Mouse (Mus musculus) left cerebral cortex, adult 11 months (tissue): ENCODE measurements at regions not wholly inside any gene's neighbourhood (a gene's known extent, or its start where the extent isn't known, plus 50 kb on each side); places are given as distances from the start of the nearest gene placed in this dataset.

ENCODE experiments used
- DNase-seq: peaks from one replicate; pipeline ENCODE4 v3.0.0; 2022; ENCODE audit warnings: low spot score

DNA sequence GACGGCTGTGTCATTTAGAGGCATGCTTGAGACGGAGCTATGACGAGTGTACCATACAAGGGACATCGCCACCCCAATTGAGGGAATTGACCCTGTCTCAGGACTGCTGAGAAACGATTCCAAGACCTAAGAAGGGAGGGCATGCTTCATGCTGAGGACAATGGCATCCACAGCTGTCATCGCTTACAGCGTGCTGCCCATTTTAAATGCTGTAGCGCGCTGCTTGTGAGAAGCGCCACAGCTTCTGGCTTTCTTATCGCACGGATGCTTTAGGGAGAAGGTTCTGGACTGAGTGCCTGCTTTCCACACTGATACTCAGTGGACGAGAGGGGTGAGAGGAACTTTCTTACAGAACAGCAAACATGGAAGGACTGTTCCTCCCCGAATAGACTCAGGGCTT lies 357.8 kb upstream of the Arglu1 start:
- DNase-seq = no peak

DNA sequence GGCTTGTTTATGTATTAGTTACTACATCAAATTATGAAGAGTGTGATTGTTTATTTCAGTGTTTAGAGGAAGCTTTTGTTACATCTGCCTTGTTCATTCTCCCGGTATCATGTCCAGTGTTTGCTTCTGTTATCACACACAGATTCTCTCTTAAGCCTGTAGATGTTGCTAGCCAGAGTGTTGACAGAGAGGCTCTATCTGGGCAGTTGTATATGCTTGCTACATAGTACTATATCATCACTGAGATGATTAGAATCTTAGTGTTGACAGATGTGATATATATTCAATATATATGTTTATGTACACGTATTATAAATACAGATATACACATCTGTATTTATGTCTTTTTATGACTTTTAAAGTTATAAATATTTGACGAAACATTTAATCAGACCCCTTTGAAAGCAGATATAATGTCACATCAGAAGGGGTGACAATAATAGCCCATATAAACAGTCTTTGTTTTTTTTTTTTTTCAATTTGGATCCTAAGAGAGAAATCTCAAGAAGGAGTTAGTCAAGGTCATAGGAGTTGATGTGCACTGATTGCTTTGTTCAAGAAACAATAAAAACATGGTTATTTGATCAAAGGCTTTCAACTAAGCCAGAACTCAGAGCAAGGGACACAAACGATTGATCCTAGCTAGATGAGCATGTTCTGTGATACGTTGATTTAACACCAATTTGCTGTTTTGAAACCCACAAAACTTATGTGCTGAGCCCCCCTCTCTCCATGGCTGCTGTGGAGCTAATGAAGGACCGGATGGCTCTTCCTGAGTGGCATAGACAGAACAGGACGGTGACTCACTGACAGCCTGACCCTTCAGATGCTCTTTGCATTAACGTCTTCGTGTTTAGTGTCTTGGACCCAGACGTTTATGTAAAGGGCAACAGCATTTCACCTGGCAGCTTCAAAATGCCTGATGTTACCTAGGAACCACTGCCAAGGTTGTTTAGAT lies 352.8 kb upstream of the Arglu1 start:
- no peak for DNase-seq

DNA sequence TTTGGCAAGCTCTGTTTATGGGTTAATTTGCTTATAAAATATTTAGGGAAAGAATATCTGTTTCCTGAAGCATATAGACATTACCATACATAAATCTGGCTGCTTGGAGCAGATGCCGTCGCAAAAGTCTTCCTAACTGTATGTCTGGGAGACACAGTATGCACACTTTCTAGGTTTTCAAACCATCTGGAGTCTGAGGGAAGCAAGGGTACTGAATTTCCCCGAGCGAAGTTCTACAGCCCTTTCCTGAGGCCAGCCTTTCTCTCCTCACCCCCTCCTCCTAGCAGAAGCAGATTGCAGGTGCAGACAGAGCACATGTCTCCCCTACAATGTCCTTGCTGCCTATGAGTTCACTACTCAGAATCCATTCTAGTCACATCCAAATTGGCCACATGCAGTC lies 338.8 kb upstream of the Arglu1 start:
- DNase-seq = no peak

DNA sequence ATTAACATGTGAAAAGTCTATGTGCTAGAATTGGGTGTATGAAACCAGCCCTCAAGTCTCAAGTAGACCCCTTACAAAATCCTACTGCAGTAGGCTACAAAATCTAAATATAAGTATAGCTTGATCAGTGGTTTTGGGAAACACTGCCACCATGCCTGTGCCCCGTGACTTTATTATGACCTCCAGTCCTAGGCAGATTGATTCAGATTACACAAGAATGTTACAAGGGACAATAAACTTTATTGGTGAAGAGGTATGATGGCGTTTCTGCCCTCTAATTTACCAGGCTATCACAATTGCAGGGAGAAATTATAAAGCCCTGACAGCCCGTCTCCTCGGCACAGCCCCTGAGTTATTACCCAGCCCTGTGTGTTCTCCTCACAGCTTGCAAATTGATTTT lies 337.4 kb upstream of the Arglu1 start:
- DNase-seq = no peak

DNA sequence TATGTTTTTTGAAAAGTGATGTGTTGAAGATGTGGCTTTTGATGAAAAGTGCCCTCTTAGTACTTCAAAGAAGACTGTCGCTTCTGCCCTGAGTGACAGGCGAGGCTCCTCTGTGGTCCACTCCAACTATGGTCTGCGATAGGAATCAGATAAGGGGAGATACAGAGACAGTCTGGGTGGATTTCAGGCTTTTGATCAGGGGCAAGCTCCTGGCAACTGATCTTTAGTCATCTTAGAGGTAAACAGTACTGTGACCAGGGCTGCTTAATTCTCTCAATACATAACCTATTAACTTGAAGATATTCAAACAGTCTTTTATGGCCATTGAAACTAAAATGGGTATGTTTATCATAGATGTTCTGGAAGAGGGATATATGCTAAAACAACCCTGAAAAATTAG lies 335.6 kb upstream of the Arglu1 start:
- no peak for DNase-seq

DNA sequence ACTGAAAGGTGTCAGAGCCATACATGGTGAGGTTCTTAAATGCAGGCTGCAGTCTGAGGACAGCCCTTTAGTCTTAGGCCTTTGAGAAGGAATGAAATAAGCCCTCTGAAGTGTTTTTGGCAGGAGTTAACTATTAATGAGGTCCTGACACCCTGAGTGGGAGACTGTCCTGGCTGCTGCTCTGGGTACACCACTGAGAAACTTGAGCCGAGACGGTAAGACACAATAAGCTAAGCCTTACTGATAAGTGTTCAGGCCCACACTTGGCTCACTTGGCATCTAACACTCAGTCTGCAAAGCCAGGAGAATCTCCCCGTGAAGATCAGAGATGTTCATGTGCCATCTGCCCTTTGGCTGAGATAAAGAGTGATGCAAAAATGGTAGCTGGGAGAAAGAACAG lies 335.1 kb upstream of the Arglu1 start:
- no peak for DNase-seq

DNA sequence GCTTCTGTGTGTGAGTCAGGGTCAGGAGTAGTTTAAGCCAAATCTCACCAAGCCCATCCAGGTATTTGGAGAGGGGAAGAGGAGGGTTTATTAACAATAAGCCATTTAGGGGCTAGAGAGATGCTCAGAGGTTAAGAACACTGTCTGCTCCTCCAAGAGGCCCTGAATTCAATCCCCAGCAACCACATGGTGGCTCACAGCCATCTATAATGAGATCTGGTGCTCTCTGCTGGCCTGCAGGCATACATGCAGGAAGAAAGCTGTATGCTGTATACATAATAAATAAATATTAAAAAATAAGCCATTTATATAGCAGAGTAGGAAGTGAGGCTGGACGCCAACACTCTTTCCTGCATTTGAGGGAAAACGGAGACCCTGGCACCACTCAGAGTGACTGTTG lies 330.4 kb upstream of the Arglu1 start:
- no peak for DNase-seq

DNA sequence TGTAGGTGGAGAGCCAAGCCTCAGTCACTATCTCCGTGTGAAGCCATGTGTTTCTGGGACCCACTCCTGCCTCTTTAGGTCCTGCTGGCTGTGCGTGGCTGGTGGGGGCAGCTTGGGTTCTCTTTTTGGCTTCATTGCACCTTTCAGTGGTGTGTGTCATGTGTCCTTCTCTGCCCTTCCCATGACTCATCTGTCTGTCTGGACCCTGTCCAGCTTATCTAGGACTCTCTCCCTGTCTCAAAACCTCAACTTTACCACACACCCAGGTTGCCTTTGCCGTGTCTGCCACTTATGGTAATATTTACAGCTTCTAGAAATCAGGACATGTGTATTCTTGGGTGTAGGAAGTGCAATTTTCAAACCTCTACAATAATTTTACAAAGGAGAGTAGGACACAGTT lies 329.9 kb upstream of the Arglu1 start:
- no peak for DNase-seq

DNA sequence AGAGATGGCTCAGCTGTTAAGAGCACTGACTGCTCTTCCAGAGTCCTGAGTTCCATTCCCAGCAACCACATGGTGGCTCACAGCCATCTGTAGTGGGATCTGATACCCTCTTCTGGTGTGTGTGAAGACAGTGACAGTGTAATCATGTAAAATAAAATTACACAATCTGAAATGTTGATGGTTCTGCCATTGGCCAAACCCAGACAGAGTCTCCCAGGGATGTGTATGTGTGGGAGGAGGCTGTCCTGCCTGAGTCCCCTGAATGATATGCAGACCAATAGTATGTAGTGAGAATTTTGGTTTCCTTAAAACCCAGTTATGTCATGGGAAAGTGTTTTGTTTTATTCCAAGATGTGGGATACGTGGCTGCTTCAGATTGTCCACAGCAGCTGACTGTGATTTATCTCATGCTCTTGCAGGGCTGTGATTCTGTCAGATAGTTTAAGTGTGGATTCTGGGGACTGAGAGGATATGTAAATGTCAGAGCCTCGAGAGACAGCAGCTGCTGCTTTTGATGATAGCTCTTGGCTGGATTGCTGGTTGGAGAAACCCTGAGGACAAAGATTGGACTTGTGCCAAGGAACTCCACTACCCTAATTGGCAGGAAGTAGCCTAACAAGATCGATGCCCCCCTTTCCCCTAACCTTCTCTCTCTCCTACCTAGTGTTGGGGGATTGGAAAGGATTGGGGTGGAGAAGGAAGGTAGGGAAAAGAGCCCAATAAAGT lies 321.6 kb upstream of the Arglu1 start:
- no peak for DNase-seq

DNA sequence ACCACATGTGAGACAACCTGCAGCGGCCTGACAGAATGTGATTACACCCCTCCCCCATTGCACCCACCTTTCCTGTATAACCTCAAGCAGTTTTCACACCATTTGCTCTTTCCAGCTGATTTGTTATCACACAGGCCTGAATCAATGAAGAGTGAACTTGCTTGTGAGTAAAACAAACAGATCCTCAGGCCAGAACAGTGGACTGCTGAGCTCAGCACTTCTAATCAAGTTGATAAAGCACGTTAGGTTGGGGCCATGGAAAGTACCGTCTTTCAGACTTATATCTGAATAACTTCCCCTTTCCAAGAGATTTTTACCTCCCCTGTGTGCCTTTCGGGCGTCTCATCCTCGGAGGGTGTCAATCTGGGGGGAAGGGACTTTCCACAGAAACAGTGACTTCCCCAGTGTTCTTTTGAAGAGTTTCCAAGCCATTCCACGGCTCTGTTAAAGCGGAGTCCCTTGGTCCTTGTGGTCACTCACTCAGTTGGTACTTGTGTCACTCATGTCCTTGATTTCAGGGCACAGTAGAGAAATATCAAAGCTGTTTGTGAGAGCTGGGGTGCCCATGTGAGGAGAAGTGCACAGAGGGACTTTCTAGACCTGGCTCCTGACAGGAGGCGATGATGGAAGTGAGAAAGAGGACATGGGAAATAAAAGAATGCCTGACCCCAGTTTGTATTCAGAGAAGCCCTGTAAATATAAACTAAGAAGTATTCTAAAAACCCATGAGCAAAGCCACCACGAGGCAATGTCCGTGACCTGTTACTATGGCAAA lies 317.9 kb upstream of the Arglu1 start:
- no peak for DNase-seq

DNA sequence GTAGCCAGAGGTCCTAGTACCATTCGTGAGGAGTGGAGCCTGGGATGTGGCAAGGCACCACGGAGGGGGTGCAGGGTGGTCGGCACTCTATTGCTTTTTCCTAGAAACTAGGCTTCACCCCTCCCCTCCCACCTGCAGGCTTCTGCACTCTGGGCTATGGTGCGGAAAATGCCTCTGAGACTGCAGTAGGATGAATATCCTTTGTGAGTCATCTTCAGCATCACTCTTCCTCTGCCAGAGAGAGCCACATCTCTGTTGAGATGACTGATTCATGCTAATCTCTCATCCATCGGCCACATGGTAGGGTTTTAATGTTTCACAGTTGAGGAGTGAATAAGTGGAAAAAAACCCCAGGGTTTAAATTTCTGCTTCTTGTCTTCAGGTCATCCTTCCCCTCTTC lies 309.6 kb upstream of the Arglu1 start:
- DNase-seq = no peak

DNA sequence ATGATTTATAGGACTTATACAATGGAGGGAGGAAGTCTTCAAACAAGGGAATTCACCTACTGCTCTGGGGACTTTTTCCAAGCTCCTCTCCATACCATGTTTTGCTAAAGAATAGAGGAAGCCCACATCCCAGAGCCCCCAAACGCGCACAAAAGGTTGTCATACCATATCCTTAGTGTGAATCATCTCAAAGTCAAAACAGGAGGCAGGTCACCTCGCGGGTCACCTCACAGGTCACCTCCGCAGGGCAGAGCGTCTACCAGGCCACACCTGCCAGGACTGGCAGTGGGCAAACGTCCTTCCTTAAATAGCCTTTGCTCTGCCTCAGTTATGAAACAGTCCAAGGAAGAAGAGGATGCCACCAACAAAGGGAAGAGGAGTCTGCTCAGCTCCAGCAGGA lies 307.3 kb upstream of the Arglu1 start:
- no peak for DNase-seq

DNA sequence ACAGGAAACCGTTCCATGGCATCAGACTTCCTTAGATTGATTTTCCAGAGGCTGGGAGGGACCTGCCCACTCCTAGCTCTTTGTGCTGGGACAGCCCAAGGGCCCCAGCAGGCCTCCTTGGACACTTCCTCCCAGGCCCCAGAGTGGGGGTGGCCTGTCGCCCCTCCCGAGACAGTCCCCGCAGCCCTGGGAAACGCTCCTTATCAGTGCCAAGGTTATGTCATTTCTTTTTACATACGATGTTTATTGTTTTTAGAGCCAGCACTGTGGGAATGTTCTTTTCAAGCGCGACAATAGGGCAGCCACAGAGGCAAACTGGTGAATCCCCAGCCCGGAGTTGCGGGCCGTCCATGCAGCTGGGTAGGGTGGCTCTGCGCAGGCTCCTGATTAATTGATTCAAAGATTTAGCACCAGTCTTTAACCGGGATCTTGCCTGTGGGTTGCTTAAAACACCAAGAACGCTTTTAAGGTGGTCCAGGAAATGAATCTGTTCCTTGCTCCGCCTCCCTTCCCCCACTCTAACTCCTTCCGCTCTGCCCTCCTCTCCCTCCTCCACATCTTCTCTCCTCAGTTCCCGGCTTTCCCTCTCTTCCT lies 304.4 kb upstream of the Arglu1 start:
- no peak for DNase-seq

DNA sequence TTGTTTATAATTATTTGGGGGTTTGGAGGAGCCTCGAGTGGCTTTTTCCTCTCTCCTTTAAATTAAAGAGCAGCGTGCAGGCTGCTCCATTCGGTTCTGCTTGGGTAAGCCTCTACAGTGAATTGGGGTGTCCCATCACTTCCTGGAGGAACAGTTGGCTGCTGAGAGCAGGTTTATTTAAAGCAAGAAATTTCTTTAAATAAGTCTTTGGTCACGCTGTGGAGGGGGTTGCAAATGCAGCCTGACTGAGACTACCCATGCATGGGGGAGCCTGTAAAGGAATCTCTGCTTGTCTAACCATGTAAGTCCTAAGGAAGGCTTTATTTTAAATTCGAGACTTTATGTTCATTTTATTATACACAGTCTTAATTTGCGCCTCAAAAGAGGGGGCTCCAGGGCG lies 303.7 kb upstream of the Arglu1 start:
- DNase-seq = peak; percentile 33

DNA sequence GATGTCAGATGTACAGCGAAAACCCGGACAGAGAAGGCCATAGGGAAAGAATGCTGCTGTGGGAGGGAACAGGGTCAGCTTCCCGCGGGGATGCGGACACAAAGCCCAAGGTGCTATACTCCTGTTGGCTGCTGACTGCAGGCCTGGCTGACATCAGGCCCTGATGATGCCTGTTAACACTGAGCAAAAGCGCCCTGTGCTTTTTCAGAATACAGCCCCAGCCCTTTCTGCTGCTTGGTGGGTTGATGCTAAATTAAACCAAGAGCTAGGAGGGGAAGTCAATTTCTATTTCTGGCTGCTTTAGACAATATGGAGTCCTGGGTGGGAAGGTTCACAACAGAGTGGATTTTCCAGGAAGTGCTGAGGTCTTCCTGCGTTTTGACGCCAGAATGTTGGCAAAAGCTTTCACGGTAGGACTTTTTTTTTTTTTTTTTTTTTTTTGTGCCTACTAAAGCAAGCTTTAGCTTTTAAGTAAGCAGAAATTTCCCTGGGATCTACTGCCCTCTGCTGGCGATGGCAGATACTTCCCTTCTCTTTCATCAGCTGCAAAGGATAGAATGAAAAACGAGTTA lies 302.2 kb upstream of the Arglu1 start:
- peak; percentile 71 for DNase-seq

DNA sequence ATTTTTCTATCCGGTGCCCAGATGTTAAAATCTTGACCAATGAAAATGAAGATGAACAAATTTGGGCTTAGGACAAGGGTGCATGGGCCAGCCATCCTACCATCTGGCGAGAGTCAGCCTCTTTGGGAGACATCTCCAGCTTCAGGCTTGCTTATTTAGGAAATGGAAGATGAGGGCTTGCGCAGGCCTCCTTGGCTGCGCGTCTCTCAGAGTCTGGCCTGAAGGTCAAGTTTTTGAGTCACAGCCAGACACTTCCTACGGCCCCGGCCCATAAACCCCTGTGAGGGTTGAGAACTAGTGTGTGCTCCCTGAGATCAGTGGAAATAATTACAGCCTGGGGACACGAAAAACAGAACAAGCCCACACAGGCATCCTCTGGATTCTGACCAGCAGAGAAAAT lies 300.7 kb upstream of the Arglu1 start:
- no peak for DNase-seq

DNA sequence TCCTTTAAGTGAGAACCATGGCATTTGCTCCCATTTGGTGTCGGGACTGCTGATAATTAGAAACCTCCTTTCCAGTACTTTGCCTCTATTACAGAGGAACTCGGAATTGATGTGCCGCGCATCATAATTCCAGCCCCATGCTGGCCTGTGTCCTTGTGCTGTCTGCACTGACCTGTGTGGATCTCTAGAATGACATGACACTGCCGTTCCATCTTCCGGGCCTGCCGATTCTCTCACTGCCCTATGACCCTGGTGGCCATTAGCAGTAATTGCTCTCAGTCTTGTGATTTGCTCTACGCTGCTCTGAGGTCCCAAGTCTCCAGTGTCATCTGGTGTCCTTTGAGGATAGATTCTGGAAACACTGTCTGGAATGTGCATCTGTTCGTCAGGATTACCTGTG lies 295.7 kb upstream of the Arglu1 start:
- no peak for DNase-seq

DNA sequence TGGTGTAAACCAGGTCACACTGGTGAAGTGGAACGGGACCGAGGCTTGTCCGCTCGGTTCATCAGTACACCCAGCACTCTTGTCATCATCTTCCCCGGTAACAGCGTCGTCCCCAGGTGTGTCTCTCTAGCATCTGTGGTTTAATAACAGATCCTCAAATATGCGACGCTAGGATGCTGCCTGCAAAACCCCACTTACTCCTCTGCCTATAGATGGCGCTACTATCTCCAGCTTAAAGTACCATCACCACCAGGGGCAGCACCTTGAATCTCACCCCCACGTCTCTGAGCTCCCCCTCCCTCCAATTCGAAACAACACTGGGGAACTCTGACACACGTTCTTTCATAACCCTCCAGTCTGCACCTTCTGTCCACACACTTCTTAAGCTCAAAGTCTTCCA lies 295.1 kb upstream of the Arglu1 start:
- no peak for DNase-seq

DNA sequence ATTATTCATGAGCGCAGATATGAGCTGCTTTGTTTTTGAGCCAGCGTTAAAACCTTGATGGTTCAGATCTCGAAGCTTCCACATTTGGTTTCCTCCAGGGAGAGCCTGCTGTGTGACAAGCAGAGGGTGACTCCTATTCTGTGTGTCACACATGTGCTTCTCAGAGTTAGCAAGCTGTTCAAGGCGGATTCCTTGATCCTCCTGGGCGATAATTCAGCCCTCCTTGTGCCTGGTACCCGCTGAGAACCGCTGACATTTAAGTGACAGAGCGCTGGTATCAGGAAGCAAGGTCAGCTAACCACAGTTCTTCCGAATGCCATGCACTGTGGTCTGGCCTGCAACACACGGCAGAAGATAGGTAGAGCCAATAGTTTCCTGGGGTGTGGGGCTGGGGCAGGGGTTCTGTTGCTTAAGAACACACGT lies 294.5 kb upstream of the Arglu1 start:
- no peak for DNase-seq

DNA sequence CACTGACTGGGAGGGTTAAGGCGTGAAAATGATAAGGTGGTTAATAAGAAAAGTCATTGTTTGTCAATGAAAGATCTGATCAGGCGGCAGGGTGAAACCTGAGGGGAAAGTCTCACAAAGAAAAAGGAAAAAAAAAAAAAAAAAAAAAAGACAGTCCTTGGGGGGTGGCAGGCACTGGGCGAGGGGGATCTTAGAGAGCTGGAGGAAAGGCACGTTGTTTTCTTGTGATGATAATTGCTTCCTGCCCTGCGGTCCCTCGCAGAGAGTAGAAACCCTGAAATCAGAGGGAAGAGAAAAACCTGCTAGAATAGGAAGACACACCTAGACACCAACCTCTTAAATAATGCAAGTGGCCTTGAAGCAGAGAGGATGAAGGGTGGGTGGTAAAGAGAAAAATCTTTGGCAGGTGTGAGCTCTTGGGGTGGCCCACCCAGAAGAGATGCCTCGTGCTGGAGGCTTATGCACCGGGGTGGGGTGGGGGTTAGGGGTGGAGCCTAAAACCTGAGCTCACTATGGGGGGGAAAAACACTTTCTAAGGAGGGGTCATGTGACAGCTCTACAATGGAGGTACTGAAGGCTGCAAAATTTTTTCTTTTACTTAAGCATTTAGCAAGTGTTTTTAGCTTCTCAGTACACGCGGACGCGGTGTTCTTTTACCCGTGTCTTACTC lies 294.0 kb upstream of the Arglu1 start:
- no peak for DNase-seq

DNA sequence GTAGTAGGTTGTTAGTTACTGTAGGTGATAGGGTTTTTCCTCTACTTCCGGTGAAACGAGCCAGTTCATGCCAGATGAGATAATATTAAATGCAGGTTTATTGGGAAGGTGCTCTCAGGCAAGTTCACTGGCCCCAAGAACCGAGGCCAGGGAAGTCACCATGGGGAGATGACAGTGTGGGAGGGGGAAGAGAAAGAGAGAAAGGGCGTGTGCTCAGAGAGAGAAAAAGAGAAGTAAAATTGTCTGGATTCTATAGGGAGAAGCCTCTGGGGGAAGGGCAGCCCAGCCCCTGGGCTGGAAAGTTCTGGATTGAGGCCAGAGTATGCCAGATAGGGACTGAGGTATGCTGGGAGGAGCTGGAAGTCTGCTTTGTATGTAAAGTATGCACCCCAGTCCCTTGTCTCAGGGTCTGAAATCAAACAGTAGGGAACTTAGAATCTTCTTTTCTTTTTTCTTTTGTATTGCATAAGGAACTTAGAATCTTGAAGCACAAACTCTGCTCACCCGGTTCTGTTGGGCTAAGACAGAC lies 292.9 kb upstream of the Arglu1 start:
- DNase-seq = no peak
